Mouse (Mus musculus) hindbrain, embryonic 16.5 days (tissue): ENCODE data around the gene Aoc2. TPM values are rescaled to one million over a fixed set of nuclear protein-coding genes. Genes with fewer than 3 reads are reported as not detected.
A peak's percentile ranks its signal among the peaks of the same experiment; 100 is the strongest.

Experiments
- ATAC-seq: fragments of 200-750 bp; cut with Nextera tagmentation; 2 replicates; pipeline ENCODE4 v1.8.0; 2017; ENCODE audit warnings: moderate TSS enrichment, moderate library complexity
- H3K27ac ChIP-seq: fragments of 300-500 bp; sonication (generic); 2 replicates; pipeline ENCODE4 v1.5.1; 2014; ENCODE audit warnings: low read depth, mild to moderate bottlenecking, control low read depth, low read length, moderate library complexity
- H3K27me3 ChIP-seq: fragments of 300-500 bp; sonication (generic); replicated peaks from 2 replicates; pipeline ENCODE4 v1.6.1; 2014; ENCODE audit warnings: low read length; ENCODE audit not compliant: control insufficient read depth, insufficient read depth
- H3K36me3 ChIP-seq: fragments of 300-500 bp; sonication (generic); 2 replicates; pipeline ENCODE4 v1.6.1; 2014; ENCODE audit warnings: mild to moderate bottlenecking, low read length, moderate library complexity, mixed read lengths; ENCODE audit not compliant: control insufficient read depth, insufficient read depth
- H3K4me1 ChIP-seq: fragments of 300-500 bp; sonication (generic); 2 replicates; pipeline ENCODE4 v1.6.1; 2014; ENCODE audit warnings: low read depth, low read length; ENCODE audit not compliant: control insufficient read depth, insufficient read depth
- H3K4me2 ChIP-seq: fragments of 300-500 bp; sonication (generic); 2 replicates; pipeline ENCODE4 v1.6.1; 2014; ENCODE audit warnings: mild to moderate bottlenecking, low read length, control low read depth, moderate library complexity
- H3K4me3 ChIP-seq: fragments of 300-500 bp; sonication (generic); 2 replicates; pipeline ENCODE4 v1.5.1; 2014; ENCODE audit warnings: mild to moderate bottlenecking, low read length, control low read depth, moderate library complexity
- H3K9ac ChIP-seq: fragments of 300-500 bp; sonication (generic); 2 replicates; pipeline ENCODE4 v1.6.1; 2014; ENCODE audit warnings: low read depth, mild to moderate bottlenecking, control low read depth, low read length, moderate library complexity
- H3K9me3 ChIP-seq: fragments of 300-500 bp; sonication (generic); 2 replicates; pipeline ENCODE4 v1.6.1; 2014; ENCODE audit warnings: mild to moderate bottlenecking, low read length, moderate library complexity; ENCODE audit not compliant: control insufficient read depth
- WGBS: fragments of 180-500 bp; shearing (Covaris S2); extraction: QIAGEN DNeasy Blood & Tissue Kit; methylation state at CpG from one replicate; pipeline ENCODE4 v1.1.7; 2014; 5-methylcytosine and 5-hydroxymethylcytosine counted together
- polyA plus RNA-seq: library from polyadenylated mRNA; unstranded; fragments of >200 nt; fragmentation: Nextera tagmentation; extraction: Ambion mirVana; gene quantifications from 2 replicates; pipeline ENCODE4 v1.2.1, GENCODE M21; 2015

Gene Aoc2
- polyA plus RNA-seq = 0.93 and 2.1 TPM in 2 replicates

DNA sequence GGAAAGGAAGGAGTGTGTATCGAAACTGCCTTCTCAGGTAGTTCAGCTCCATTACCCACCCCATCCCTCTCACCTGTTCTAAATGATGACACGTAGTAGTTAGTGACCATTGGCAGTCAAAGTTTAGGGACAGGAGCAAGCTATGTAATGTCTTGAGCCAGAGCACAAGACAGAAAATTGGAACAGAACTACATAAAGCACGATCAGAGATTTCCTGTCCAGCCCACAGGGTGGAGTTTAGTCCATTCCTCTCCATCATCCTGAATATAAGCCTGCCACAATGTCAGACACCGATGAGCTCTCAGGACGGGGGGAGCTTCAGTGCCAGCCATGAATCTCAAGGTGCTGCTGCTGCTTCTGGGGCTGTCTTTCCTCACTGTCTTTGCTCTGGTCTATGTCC lies at the start of gene Aoc2:
Gene Aoc2 (plus strand): TSS at position 301 of the 400 bp plus-strand sequence.
- Histone ChIP-seq H3K9me3 (no peaks in the 10 kb centered on the region), H3K9ac (no peak within 1 kb of the TSS), H3K4me3 (no peak within 1 kb of the TSS), H3K27me3 (no peaks in the 10 kb centered on the region), H3K36me3 (peaks cover 29% of the 10 kb centered on the region), H3K27ac (no peak within 1 kb of the TSS), H3K4me2 (no peak within 1 kb of the TSS), H3K4me1 (no peaks in the 10 kb centered on the region)
- no peak for ATAC-seq
- WGBS = 92% methylated on average over 5 of the region's 5 CpGs

DNA sequence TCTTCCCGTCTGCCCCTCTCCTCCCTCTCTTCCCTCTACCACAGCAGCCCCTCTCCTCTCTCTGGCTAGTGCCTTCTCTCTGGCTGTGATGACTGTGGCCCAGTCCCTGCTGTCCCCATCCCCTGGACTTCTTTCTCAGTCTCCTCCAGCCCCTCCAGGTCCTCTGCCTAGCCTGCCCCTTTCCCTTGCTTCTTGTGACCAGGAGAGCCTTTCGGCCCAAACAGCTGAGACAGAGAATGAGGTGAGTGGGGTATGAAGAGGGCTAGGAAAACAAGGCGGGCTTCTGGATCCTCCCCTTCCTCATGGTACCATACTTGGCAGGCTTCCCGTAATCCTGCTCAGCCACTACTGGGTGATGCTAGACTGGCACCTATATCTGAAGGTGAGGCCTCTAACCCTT lies 49.6 kb upstream of the Aoc2 start:
- Histone ChIP-seq H3K9ac (no peak overlapping the region), H3K4me2 (no peak overlapping the region), H3K4me1 (peaks cover 24% of the 10 kb centered on the region), H3K27me3 (no peaks in the 10 kb centered on the region), H3K36me3 (no peaks in the 10 kb centered on the region), H3K9me3 (no peaks in the 10 kb centered on the region), H3K4me3 (no peak overlapping the region), H3K27ac (no peak overlapping the region)
- ATAC-seq = no peak
- 78% methylated on average over 4 of the region's 4 CpGs for WGBS

DNA sequence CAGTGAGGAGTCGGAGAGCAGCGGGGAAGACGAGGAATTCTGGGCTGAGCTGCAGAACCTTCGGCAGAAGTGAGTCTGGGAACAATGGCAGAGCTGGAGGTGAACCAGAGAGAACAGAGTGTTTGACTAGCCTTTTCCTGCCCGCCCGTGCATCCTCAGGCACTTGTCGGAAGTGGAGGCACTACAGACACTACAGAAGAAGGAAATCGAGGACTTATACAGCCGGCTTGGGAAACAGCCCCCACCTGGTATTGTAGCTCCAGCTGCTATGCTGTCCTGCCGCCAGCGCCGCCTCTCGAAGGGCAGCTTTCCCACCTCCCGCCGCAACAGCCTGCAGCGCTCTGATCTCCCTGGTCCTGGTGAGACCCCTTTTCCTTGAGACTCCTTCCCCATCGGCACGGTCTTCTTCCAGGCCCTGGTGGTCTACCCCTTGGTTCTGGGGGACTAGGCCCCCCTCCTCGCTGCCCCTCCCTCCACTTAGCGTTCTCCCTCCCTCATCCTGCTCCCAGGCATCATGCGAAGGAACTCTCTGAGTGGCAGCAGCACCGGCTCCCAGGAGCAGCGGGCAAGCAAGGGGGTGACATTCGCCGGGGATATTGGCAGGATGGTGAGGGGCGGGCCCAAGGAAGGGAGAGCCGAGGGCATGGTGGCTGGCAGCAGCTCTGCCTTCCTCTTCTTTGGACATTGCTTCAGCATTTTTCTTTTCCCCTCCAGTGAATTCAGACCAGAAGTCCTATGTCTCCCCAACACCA lies 48.4 kb upstream of the Aoc2 start:
- Histone ChIP-seq H3K4me1 (peaks cover 24% of the 10 kb centered on the region), H3K4me3 (no peak overlapping the region), H3K27ac (no peak overlapping the region), H3K9ac (no peak overlapping the region; the same call in 1 of the 2 replicates), H3K27me3 (no peaks in the 10 kb centered on the region), H3K4me2 (peak overlapping the region; percentile 33), H3K9me3 (no peaks in the 10 kb centered on the region), H3K36me3 (no peaks in the 10 kb centered on the region)
- no peak for ATAC-seq
- 23% methylated on average over 23 of the region's 27 CpGs for WGBS

DNA sequence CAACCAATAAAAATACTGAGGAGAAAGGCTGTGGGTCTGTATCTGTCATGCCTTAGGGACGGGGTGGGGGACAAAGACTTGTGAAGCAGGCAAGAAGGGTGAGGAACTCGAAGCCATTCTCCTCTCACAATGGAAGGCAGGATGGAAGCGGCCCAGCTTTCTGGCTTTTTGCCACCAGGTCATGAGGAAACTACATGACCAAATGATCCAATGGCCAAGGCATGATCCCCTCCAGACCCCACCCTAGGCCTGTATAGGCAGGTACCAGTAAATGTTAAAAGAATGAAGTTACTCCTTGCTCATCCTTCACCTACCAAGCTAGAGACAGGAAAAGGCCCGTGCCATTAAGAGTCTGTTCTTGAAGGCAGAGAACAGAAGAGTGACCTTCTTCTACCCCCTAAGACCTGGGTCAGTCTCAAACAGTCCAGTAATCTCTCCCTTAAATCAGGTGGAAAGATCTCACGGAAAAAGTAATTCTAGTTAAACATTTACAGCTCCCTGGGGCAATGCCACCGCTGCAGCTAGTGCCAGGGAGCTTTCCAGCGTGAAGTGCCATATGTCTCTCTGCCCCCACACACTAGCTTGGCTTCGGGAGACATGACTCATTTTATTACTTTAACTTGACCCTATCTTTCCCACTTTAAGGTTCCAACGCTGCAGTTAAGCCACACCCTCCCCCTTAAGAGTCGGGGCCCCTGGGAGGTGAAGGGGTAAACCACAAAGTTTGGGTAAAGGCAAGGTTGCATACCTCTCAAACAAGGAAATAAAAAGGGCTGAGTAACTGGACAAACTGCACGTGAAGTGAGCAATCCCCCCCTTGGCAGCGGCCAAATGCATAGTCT lies 47.3 kb upstream of the Aoc2 start:
- WGBS = 69% methylated on average over 12 of the region's 12 CpGs
- no peaks in the 10 kb centered on the region for H3K27me3 ChIP-seq
- peak overlapping the region; percentile 87 for H3K4me2 ChIP-seq
- H3K9ac ChIP-seq = peak overlapping the region; percentile 73; the same call in 1 of the 2 replicates
- H3K36me3 ChIP-seq = no peaks in the 10 kb centered on the region
- ATAC-seq = no peak
- H3K9me3 ChIP-seq = no peaks in the 10 kb centered on the region
- H3K4me1 ChIP-seq = peaks cover 24% of the 10 kb centered on the region
- H3K4me3 ChIP-seq = peak overlapping the region; percentile 54
- no peak overlapping the region for H3K27ac ChIP-seq

DNA sequence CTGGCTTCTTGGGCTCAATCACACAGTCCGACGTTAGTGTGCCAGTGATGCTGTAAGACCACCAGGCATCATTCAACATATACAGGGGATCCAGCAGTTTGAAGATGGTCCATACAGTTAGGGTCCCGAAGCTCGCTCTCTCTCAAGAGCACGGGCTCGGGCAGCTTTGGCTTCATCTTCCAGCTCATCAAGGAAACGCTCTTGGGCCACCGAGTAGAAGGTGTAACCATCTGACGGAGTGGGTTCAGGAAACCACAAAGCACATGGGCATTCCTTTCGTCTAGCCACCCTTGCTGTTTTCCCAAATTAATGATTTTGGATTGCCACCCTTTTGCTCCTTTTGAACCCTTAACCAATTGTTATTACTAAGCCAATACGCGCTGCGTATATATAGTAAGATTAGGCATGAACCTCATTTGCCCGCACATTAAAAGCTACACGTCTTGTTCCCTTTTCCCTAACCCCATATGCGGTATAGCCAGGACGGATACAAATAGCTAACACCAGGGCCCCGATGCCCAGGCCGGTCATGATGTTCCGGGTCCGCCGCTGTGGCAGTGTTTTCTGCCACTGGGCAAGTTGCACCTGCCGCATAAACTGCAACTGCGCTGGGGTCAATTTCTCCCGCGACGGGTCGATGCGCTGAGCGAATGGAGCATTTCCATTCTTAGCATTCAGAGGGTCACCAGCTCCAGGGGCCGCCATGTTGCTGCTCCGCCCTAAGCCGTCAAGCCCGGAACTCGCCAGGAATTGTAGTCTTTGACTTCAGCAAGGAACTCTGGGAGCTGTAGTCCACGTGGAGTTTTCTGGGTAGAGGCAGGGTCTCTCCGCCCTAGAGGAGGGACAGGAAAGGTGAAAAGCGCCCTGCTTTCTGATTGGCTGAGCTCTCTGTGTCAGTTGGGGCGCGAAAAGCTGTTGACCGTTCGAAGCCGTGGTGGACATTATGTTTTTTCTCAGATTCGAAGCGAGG lies 46.4 kb upstream of the Aoc2 start, which contains the start of the genes Cntd1 and Coa3:
Gene Cntd1 (plus strand): TSS at position 790 of the 970 bp plus-strand sequence.
Gene Coa3 (minus strand): TSS at position 892 of the 970 bp plus-strand sequence.
- Histone ChIP-seq H3K4me1 (peaks cover 24% of the 10 kb centered on the region), H3K27me3 (no peaks in the 10 kb centered on the region), H3K4me2 (peak within 1 kb of the TSS; percentile 87), H3K4me3 (peak within 1 kb of the TSS; percentile 54), H3K9me3 (no peaks in the 10 kb centered on the region), H3K27ac (peak within 1 kb of the TSS; percentile 57; the same call in 1 of the 2 replicates), H3K9ac (peak within 1 kb of the TSS; percentile 73), H3K36me3 (no peaks in the 10 kb centered on the region)
- 11% methylated on average over 45 of the region's 45 CpGs for WGBS
- peak; percentile 99 for ATAC-seq

DNA sequence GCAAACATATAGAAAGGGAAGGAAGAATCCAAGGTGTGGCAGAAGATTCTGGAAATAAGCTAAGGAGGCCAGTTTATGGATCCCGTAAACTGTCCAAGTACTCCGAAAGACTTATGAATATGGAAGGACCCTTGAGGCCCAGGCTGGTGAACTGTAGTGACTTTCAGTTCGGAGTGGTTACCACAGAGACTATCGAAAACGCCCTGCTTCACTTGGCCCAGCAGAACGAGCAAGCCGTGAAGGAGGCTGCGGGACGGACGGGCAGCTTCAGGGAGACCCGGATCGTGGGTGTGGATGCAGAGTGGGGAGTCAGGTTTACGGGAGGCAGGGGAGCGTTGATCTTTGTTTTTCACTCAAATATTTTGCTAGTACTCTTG lies 45.7 kb upstream of the Aoc2 start:
- 63% methylated on average over 14 of the region's 14 CpGs for WGBS

DNA sequence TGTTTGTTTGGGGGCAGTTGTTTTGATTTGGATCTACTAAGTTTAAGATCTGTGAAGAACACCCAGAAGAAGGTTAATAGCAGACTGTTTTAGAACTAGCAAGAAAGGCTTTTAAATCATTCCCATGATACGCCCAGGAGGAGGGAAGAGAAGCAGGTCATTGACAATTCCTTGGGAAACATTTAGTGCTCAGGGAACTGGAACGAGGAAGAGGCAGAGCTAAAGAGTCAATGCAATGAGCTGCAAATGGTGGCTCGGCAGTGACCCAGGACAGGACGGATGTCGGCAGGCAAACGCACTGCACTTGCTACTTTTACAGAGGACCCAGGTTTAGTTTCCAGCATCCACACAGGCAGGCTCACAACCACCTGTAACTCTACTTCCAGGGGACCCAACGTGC lies 44.0 kb upstream of the Aoc2 start:
- no peak for ATAC-seq
- H3K9ac ChIP-seq = no peak overlapping the region
- whole genome bisulfite sequencing = 37% methylated on average over 7 of the region's 7 CpGs
- H3K36me3 ChIP-seq = no peaks in the 10 kb centered on the region
- no peaks in the 10 kb centered on the region for H3K9me3 ChIP-seq
- H3K27ac ChIP-seq = no peak overlapping the region
- no peak overlapping the region for H3K4me2 ChIP-seq
- no peak overlapping the region for H3K4me3 ChIP-seq
- no peaks in the 10 kb centered on the region for H3K27me3 ChIP-seq
- peaks cover 24% of the 10 kb centered on the region for H3K4me1 ChIP-seq

More for the DNA sequence above, 45.7 kb upstream of the Aoc2 start:
- Histone ChIP-seq H3K4me2 (peak overlapping the region; percentile 78), H3K4me3 (peak overlapping the region; percentile 54), H3K9ac (peak overlapping the region; percentile 29), H3K36me3 (no peaks in the 10 kb centered on the region), H3K27ac (no peak overlapping the region), H3K27me3 (no peaks in the 10 kb centered on the region), H3K4me1 (peaks cover 24% of the 10 kb centered on the region), H3K9me3 (no peaks in the 10 kb centered on the region)
- no peak; the same call in 1 of the 2 replicates for ATAC-seq

DNA sequence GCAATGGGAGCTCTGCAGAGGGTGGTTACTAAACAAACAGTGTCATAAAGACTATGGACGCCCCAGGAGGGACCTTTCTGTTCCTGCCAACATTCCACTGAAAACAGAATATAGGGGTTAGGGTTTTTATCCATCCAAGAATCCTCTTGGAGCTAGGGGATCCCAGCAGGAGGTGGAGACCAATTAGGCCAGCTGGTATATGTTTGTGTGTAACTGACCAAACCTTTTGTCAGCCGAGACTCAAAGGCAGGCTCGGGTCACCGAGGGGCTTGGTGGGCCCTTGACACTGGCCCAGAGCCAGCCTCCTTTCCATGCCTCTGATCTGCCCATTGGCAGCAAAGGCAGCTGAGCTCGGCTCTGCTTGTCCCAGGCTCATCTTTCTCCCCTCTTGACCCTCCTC lies 42.0 kb upstream of the Aoc2 start:
- H3K27me3 ChIP-seq = no peaks in the 10 kb centered on the region
- no peak for ATAC-seq

More for the DNA sequence above, 42.0 kb upstream of the Aoc2 start:
- Histone ChIP-seq H3K4me3 (no peak overlapping the region), H3K36me3 (no peaks in the 10 kb centered on the region), H3K4me1 (peaks cover 8% of the 10 kb centered on the region), H3K9ac (no peak overlapping the region), H3K9me3 (no peaks in the 10 kb centered on the region), H3K27ac (no peak overlapping the region), H3K4me2 (no peak overlapping the region)
- WGBS = 32% methylated on average over 5 of the region's 5 CpGs
